Mouse (Mus musculus) MN1 (cell line): ENCODE measurements around the gene Olfr1312.
"Not testable (repeated sequence)": the region's sequence is repeated elsewhere in the genome, so short reads cannot be mapped to it uniquely, and the experiment has no call there.

Source experiments
- DNase-seq: peaks from one replicate; pipeline ENCODE4 v3.0.0-alpha.2; 2016; ENCODE audit warnings: low spot score

Olfr1312 gene

DNA sequence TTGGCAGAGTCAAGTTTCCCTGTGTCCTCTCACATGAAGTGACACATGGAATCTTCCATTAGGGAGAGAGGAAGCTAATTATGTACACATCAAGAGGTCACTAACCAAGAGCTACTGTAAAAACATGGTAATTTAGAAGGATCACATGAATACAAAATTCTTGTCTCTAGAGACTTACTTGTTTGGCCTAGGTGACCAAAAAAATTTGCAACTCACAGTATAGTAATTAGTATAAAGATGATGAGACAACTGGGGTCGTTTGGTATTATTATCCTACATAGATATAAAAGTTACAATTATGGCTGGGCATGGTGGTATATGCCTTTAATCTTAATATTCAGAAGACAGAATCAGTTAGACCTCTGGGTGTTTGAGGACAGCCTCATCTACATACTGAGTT, at the start of gene Olfr1312:
TSS of gene Olfr1312 (minus strand) at position 101 of the 400 bp plus-strand sequence.
- no peak for DNase-seq

DNA sequence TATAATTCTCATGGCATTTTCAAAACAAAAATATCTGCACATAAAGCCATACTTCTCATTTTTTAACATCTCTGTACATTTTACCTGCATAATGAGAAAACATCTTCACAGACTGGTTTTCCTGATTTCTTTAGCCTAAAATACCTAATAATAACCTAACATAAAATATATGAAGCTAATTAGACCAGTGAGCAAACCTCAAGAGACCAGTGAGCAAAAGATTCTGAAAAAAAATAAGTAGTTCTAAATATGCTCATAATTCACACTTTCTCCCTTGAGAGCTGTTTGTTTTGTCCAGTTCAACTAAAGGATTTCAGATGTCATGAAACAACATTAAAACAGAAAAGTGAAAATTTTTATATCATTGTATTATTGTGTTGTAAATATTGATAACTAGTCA, 46.6 kb upstream of the Olfr1312 start, which contains the start of gene Olfr1314:
TSS of gene Olfr1314 (minus strand) at position 101 of the 400 bp plus-strand sequence.
- no peak for DNase-seq

DNA sequence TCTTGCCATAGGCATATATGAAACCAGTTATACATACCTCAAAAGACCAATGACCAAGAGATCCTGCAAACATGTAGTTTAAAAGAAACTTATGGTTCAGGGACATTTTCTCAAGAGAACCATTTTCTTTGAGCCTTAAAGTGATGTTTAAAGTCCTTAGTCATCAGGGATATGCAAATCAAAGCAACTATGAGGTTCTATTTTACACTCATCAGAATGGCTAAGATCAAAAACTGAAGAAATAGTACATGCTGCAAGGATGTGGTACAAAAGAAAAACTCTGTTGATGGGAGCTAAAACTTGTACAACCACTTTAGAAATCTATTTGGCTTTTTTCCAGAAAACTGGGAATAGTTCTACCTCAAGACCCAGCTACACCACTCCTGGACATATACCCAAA, 27.7 kb upstream of the Olfr1312 start, which contains the start of gene Olfr1313:
TSS of gene Olfr1313 (minus strand) at position 101 of the 400 bp plus-strand sequence.
- no peak for DNase-seq

DNA sequence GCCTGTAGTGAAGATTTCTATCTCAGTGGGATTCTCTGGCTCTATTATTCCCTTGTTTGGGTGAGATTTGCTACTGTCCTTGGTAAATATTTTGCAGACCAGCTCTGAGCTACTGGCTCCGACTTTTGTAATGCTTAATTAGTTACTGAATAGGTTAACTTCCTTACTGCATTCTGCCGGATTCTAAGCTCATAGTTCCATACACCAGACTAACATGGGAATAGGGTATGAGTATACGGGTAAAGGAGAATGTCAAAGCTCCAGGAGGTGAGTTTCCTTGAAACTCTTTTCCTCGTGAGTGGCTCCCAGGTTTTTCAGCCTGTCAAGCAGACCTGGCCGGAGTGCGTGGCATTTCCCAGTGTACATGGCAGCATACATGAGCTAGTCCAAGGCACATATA, 23.1 kb downstream of the Olfr1312 start:
- DNase-seq = not testable (repeated sequence)

DNA sequence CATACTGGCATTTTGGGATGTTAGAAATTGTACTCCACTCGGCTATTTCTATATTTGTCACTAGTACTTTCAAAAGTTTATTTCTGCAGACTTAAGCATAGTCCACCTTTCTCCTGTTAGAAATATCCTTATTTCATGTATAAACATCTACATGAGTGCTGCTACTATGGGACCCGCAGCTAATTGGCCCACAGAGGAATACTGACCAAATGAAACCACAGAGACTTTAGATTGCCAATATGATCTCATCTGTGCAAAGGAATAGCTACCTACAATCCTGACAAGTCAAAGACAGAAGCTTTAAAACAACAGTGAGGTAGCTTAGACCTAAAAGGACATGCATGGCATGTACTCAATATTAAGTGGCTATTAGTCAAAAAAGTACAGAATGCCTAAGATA, 25.7 kb downstream of the Olfr1312 start, which contains the start of gene Olfr1311:
TSS of gene Olfr1311 (minus strand) at position 101 of the 400 bp plus-strand sequence.
- no peak for DNase-seq

DNA sequence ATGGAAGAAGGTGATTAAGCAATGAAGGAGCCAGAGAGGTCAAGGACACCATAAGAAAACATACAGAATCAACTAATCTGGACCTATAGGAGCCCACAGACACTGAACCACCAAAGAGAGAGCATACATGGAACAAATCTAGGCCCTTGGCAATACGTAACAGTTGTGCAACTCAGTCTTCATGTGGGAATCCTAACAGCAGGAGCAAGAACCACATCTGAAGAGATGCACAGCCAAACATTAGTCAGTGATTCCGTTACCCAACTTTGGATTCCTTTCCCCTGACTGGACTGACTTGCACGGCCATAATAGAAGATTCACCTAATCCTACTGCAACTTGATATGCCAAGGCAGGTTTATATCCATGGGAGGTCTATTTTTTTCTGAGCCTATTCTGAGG, 35.1 kb downstream of the Olfr1312 start:
- no peak for DNase-seq

DNA sequence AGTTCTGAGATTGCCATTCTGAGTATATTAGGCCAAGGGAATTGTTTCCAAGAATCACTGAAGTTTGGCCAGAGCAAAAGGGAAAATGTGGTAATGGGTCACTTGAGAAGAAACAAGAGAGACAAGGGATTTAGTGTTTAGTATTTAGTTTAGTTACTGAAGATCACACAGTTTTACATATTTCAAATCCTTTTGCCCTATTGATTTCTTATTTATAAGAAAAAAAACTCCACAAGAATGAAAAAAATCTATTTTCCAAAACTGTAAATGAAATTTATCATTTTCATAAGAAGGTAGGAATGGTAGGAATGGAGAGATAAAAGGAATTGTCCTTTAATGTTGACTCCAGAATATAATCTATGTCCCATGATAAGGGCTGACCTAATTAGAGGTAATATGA, 37.4 kb downstream of the Olfr1312 start, which contains the start of gene Olfr1310:
TSS of gene Olfr1310 (minus strand) at position 101 of the 400 bp plus-strand sequence.
- no peak for DNase-seq

DNA sequence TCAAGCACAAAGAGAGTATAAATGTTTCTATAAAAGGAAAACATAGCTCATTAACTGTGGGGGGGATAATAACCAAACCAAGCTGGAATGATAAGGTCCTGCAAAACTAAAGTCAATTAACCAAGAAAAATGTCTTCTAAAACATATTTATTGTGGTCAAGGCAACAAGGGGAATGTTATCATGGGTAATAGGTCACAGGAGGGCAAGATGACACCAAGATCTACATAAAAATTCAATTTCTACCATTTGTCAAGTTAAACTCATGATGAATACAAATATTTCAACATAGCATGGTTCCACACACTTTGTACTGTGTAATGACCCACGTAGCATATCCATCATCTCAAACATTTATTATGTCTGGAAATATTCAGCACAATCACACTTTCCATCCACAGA, 59.9 kb downstream of the Olfr1312 start, which contains the start of gene Olfr1309:
TSS of gene Olfr1309 (minus strand) at position 101 of the 400 bp plus-strand sequence.
- DNase-seq = no peak
